Mouse (Mus musculus): ENCODE measurements around the gene Sec24b. TPM values are rescaled to one million over a fixed set of nuclear protein-coding genes. Genes with fewer than 3 reads are reported as not detected.

The Sec24b gene
- total RNA-seq, 2 experiments from 2014 or later, result 23.6 to 24.0 TPM

GRCm38 (mm10) chr3:130057569-130058345 is 3.6 kb downstream of the Sec24b start:
- no peak for DNase-seq
- intact Hi-C loops (cut with DNase I), result no loop called here

GRCm38 (mm10) chr3:130055416-130056385 is 5.7 kb downstream of the Sec24b start:
- no peak for DNase-seq
- intact Hi-C loops (cut with DNase I), result no loop called here

- intact Hi-C loops (cut with DNase I), result no loop called here
- DNase-seq, result no peak
Measured at GRCm38 (mm10) chr3:130054587-130054986, 6.8 kb downstream of the Sec24b start.

GRCm38 (mm10) chr3:130053340-130054066 is 7.8 kb downstream of the Sec24b start:
- DNase-seq, result no peak
- intact Hi-C loops (cut with DNase I), result no loop called here

- DNase-seq, result no peak
- intact Hi-C loops (cut with DNase I), result no loop called here
Measured at GRCm38 (mm10) chr3:130052541-130053298, 8.6 kb downstream of the Sec24b start.

GRCm38 (mm10) chr3:130052116-130052515 is 9.2 kb downstream of the Sec24b start:
- intact Hi-C loops (cut with DNase I), result no loop called here
- no peak for DNase-seq

GRCm38 (mm10) chr3:130040711-130041110 is 20.6 kb downstream of the Sec24b start:
- intact Hi-C loops (cut with DNase I), result no loop called here
- no peak for DNase-seq

GRCm38 (mm10) chr3:130040017-130040416 is 21.3 kb downstream of the Sec24b start:
- no peak for DNase-seq
- intact Hi-C loops (cut with DNase I), result no loop called here

GRCm38 (mm10) chr3:130028741-130029140 is 32.6 kb downstream of the Sec24b start:
- DNase-seq, result no peak
- intact Hi-C loops (cut with DNase I), result no loop called here

- DNase-seq, result no peak
- intact Hi-C loops (cut with DNase I), result no loop called here
Measured at GRCm38 (mm10) chr3:130026181-130026580, 35.2 kb downstream of the Sec24b start.

- no peak for DNase-seq
- intact Hi-C loops (cut with DNase I), result no loop called here
Measured at GRCm38 (mm10) chr3:130025556-130025955, 35.8 kb downstream of the Sec24b start.

- intact Hi-C loops (cut with DNase I), result no loop called here
- DNase-seq, result no peak
Measured at GRCm38 (mm10) chr3:130012943-130013342, 48.4 kb downstream of the Sec24b start.

- no peak for DNase-seq
- intact Hi-C loops (cut with DNase I), result no loop called here
Measured at GRCm38 (mm10) chr3:130011236-130011635, 50.1 kb downstream of the Sec24b start.

- intact Hi-C loops (cut with DNase I), result no loop called here
- no peak for DNase-seq
Measured at GRCm38 (mm10) chr3:130006141-130006540, 55.2 kb downstream of the Sec24b start.

GRCm38 (mm10) chr3:130000926-130001325 is 60.4 kb downstream of the Sec24b start:
- intact Hi-C loops (cut with DNase I), result no loop called here
- no peak for DNase-seq

GRCm38 (mm10) chr3:129998526-129998925 is 62.8 kb downstream of the Sec24b start:
- intact Hi-C loops (cut with DNase I), result no loop called here
- no peak for DNase-seq

- intact Hi-C loops (cut with DNase I), result no loop called here
- no peak for DNase-seq
Measured at GRCm38 (mm10) chr3:129998001-129998400, 63.4 kb downstream of the Sec24b start.

- intact Hi-C loops (cut with DNase I), result no loop called here
- DNase-seq, result no peak
Measured at GRCm38 (mm10) chr3:129997324-129997723, 64.0 kb downstream of the Sec24b start.

- no peak for DNase-seq
- intact Hi-C loops (cut with DNase I), result no loop called here
Measured at GRCm38 (mm10) chr3:129987297-129987696, 74.1 kb downstream of the Sec24b start.

- intact Hi-C loops (cut with DNase I), result no loop called here
- DNase-seq, result no peak
Measured at GRCm38 (mm10) chr3:129985335-129985734, 76.0 kb downstream of the Sec24b start.

Data from gastrocnemius, postnatal 36 days (tissue).